Mouse (Mus musculus): ENCODE results near the gene Glipr2.

Gene Glipr2
- long read RNA-seq, experiment 1, partial matches to known transcripts, result 0 of 3 reads
- long read RNA-seq, experiment 1, other reads (novel, unspliced or antisense), result 0 of 3 reads
- long read RNA-seq, experiment 2, partial matches to known transcripts, result 0 of 1 reads
- long read RNA-seq, experiment 2, other reads (novel, unspliced or antisense), result 0 of 1 reads

DNA sequence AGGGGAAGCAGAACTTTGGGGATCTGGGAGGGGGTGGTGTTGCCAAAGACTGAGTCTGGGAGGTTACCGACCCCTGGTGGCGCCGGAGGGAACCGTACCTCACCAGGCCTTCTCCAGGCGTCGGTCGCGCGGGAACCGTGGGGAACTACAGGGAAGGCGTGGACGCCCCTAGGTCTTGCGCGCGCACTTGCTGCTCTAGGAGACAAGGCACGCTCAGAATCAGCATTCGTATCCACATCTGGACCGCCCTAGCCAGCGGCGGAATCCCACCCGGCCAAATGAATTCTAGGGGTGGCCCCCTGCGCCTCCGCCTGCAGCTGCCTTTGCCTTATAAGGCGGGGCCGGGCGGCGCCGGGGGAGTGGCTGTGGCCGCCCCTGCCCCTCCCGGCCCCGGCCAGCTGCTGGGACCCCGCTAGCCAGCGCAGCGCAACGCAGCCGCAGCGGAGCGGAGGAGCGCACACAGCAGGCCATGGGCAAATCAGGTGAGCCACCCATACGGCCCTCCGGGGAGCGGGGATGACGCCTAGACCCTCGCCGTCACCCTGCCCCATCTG lies at the start of gene Glipr2:
Glipr2 (plus strand) TSS at position 110 of the 554 bp plus-strand sequence.
- intact Hi-C loops (cut with DNase I), result no loop called here

DNA sequence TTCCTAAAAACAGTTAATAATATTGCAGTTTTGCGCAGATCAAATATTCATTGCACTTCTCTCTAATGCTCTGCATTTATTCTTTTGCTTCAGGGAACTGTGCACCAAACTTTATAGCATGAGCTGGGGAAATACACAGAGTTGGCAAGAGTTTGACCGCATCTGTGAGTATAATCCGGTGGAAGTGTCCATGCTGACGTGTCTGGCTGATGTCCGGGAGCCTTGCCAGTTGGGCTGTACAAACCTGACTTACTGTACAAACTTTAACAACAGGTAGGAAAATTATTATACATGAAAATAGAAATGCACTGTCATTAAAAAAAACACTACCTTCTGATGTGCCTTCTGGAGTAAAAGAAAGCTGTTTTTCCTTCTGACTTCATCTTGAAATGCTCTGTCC lies 39.0 kb upstream of the Glipr2 start:
- intact Hi-C loops (cut with DNase I), result no loop called here

DNA sequence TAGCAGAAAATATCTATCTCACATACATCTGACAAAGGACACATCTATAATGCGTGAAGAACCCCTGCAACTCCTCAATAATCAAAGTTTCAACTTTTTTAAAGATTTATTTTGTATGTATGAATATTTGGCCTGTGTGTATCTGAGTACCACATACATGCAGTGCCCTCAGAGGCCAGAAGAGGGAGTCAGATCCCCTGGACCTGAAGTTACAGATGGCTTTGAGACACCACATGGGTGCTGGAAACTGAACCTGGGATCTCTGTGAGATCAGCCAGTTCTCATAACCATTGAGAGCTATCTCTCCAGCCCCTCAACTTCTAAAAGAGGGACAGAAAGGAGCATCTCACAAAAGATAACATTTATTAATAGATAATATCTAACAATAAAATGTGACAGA lies 36.6 kb upstream of the Glipr2 start:
- intact Hi-C loops (cut with DNase I), result no loop called here

DNA sequence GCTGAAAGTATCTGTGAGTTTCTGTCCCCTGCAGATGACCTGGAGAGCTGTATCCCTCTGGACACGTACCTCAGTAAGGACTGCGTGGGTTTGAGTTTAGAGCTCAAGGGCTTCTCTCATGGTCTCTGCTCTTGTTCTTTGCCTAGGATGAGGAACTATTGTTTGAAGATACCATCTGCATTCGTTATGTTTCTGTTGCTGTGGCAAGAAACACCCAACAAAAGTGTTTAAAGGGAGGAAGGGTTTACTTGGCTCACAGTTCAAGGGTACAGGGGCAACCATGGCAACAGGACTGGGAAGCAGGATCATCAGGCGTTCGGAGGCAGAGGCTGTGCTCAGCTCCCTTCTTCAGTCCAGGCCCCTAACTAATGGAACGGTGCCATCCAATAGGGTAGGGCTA lies 32.1 kb upstream of the Glipr2 start:
- intact Hi-C loops (cut with DNase I), result loop anchor here (1.0 kb wide), 1 partner anchor 57 kb away; no protein-coding TSS in a partner anchor

DNA sequence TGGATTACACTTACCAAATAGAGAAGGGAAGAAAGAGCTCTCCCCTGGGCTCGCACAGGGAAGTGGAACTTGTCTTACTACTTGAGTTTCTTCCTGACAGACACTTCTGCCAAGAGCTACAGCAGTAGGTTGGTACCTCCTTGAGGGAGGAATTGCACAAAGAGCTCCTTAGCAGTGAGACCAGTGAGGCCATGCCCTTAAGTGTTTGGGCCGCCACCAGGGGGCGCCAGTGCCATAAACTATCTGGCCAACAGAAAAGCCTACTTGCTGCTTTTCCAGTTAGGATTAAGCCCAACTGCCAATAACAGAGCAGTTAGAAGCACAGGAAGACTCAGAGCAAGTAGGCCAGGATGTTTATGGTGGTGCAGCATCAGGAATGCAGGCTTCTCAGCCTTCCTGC lies 31.4 kb upstream of the Glipr2 start:
- intact Hi-C loops (cut with DNase I), result loop anchor here (1.0 kb wide), 1 partner anchor 57 kb away; no protein-coding TSS in a partner anchor

DNA sequence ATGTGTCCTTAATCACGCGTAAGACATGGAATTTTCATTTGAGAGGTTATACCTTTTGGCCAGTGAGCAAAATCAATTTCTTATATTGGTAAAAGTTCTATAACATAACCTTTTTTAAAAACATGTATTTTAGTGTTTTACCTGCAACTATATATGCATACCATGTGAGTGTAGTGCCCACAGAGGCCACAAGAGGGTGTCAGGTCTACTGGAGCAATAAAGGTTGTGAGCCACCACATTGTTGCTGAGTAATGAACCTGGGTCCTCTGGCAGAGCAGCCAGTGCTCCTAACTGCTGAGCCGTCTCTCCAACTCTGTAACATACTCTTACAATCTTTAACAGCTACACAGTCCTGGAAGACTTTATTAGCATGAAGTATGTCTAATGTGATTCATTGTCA lies 29.4 kb upstream of the Glipr2 start:
- intact Hi-C loops (cut with DNase I), result no loop called here

DNA sequence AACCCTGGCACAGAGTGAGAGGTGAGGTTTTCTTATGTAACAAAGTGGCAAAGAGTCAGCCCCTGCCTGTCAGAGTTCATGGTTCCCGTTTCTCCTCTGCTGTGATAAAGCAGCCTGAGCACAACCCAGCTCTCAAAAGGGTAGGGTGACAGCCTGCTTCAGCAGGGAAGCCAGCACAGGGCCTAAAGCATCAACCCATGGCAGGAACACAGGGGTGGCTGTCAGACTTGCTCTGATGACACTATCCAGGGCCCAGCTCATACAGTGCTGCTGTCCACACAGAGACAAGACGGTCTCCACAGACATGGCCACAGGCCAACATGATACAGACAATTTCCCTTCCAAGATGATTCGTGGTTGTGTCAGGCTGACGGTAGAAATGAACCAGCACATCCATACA lies 25.3 kb upstream of the Glipr2 start:
- intact Hi-C loops (cut with DNase I), result no loop called here

DNA sequence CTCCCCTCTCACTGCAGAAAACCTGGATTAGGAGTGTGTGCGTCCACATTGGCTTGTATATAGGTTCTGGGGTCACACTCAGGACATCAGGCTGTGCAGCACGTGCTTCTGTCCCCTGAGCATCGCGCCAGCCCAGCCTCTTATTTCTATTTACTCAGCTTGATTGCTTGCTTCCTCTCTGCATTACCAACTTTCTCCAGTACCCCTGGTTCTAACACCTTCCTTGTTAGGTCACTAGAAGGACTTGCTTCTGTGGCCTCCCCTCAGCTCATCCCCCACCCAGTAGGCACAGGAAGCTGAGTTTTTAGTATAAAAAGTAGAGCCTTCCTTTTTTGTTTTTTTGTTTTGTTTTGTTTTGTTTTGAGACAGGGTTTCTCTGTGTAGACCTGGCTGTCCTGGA lies 21.0 kb upstream of the Glipr2 start:
- intact Hi-C loops (cut with DNase I), result no loop called here

DNA sequence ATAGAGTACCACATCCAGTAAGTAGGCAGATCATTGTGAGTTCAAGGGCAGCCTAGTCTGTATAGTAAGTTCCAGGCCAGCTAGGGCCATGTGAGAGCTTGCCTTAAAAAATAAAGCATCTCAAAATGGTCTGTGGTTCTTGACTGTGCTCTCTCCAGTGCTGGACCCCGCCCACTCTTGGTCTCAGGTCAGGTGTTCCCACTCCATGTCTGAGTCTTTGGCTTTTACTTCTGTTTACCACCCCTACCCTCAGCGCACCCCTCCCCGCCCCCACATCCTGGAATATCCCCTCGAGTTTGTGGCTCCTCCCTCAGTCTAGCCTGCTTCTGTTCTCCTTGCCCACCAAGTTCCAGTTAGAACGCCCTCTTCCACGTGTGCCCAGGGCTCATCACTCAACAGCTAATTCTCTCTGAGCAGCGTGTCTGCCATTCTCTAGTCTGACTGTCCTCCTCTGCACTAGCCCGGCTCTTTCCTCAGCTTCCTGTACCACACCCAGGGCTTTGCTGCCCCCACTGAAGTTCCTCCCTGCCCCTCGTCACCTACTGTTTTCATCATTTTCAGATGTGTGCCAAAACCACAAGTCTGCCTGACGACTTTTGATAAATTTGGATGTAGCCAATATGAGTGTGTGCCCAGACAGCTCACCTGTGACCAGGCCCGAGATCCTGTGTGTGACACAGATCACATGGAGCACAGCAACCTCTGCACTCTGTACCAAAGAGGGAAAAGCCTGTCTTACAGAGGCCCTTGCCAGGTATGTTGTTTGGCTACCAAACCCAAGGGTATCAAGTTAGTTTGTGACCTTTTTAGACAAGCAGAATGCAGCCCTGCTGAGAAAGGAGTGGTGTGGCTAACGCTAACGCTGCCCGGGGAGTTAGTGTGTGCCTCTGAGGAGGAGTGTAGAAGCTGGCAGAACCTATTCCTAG lies 20.2 kb upstream of the Glipr2 start:
- intact Hi-C loops (cut with DNase I), result no loop called here

DNA sequence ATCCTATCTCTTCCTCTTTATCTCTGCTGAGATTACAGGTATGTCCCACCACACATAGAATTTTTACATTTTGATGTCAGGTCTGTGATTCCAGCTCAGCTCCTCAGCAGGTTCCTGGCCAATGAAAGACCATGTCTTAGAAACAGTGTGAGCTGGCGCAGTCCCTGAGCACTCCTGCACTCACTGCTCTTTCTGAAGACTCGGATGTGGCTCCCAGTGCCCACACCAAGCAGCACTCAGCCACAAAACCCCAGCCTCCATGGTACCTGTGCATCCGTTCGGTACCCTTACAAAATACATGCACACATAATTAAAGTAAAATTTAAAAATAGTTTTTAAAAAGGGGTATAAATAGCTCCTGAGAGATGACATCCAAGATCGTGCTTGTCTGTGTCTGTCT lies 15.9 kb upstream of the Glipr2 start:
- intact Hi-C loops (cut with DNase I), result no loop called here

DNA sequence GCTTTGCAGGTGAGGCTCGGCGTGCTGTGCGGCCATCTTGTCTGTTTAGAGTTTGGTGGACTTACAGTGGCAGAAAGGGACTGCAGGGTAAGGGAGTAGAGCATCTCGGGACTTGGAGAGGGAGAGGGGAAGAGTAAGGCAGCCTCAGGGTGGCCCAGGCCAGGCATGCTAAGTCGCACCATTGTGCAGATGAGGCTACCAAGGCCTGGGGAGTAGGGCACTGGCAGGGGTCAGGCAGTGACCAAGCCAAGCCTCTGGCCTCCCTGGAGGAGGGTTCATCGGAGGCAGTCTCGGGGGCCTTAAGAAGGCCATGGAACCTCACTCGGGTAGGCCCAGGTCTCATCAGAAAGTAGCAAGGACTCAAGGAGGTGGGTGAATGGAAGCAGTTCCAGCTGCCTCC lies 14.8 kb upstream of the Glipr2 start:
- intact Hi-C loops (cut with DNase I), result no loop called here

DNA sequence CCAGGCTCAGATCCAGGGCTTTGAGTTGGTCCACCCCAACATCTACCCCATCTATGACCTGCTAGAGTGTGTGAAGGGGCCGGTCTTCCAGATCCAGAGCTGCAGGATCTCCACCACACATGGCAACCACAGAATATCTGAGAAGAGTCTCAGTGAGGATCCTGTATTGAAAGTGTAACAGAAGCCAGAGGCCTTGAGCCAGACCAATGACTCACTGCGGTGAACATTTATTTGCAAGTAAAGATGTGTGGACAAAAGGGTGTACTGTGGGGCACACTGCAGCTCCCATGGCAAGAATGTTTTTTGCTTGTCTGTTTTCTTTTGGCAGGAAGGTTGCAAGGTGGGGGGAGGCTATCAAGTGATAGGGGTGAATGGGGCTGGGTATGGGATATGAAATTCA lies 9.6 kb upstream of the Glipr2 start:
- intact Hi-C loops (cut with DNase I), result no loop called here

DNA sequence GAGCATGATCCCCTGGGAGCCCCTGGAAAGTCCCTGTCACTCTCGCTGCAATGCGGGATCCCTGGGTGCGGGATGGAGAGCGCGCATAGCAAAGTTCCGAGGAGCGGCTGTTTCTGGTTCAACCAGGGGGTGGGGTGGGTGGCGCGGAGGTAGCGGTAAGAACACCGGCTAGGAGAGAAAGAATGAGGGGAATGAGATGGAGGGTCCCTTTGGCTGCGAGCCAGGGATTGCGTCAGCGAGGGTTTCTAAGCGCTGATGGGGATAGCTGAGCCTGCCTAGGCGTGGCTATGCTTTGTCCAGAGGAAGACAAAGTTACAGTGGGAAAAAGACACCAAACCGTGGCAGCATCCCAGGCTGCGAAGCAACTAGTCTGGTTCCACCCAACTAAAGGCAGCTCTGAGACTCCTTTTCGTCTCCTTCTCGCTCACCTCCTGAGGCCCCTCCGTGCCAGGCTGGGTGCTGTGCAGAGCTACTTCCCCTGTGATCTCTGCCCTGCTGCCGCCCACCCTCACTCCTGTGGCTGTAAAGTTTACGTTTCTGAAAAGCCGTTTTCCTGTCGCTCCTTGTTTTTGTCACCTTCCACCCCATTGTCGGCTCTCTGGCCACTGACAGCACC lies 753 bp downstream of the Glipr2 start:
- intact Hi-C loops (cut with DNase I), result no loop called here

DNA sequence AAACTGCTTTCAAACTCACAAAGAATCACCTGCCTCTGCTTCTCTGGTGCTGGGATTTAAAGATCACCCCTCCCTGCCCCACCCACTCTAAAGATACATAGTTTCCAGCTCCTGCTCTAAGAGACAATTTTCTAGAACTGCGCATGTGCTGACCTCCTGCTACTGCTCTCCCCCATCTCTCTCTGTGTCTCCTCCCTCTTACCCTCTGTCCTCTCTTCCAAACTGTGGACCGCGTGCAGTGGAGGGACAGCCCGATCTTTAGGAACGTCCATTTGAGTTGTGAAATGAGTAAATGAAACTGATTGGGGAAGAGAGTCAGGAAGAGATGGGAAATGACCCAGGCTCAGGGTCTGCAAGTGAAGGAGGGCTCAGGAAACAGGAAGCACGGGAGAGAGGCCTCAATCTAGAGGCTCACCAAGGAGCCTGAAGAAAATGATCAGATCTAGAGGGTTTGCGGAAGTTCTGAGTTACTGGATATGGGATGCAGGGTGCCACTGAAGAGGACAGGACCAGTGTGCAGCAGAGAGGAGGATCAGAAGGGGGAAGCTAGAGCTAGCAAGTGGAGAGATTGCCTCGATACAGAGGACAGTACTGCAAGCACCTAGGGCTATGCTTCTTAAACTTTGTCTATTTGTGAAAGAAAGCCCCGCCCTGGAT lies 2.5 kb downstream of the Glipr2 start:
- intact Hi-C loops (cut with DNase I), result no loop called here

DNA sequence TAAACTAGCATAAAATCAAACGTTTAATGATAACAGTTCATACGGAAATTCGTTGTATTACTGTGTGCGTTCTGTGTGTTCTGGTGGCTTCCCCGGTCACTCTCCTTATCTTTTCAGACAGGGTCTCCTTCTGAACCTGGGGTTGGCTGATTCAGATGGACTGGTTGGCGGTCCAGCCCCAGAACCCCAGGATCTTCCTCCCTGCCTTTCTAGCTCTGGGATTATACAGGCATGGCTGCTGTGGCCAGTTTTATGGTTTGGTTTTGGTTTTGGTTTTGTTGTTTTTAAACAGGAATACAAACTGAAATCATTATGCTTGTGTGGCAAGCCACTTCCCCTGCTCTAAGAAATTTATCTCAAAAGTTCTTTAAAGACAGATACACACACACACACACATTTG lies 3.0 kb downstream of the Glipr2 start:
- intact Hi-C loops (cut with DNase I), result no loop called here

DNA sequence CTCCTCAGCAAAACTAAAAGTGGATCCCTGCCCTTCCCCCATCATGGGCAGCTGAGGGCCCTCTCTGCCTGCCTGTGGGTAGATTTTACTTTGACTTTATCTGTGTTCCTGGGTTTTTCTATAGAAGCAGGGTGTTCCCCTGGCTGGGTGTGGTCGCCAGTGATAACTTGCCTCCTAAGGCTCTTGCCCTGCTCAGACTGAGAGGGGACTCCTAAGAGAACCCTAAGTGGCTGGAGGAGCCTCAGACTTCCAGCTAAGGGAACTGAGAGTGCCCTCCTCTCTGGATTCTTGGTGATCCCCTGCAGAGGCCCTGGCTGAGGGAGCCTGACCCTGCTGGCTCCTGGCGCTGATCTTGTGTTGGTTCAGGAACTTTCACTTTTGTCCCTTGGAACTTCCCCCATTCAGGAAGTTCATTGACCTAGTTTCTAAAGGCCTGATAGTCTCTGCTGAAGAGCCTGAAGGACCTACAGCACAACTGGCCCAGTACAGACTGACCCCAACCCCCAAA lies 7.2 kb downstream of the Glipr2 start:
- intact Hi-C loops (cut with DNase I), result no loop called here

DNA sequence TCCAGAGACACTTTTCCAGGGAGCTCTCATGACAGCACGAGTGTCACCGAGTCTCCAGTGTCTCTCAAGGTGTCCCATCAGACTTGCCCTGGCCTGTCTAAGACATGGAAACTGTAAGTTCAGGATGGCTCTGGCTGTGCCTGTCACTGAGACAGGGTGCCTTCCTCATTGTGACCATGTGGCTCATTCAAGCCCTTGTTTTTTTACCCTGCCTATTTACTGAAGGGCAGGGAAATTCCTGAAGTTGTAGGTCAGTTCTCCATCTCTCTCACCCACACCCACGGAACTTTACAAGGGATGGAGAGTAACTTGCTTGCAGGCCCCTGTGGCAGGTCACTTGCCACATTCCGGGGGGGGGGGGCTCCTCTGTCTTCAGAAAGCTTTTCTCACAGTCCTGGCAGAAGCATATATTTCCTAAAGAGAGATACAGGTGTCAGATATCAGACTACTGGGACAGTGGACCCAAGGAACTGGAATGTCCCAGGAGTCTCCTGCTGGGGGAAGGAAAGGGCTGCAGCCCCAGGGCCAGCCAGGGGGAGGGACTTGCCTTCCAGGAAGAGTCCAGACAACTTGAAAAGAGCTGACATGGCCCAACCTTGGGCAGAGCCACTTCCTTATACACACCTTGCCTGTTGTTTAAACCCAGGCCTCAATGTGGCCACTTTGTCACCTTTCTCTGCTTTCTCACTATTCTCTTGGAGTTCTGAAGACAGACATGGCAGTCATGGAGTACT lies 7.9 kb downstream of the Glipr2 start:
- intact Hi-C loops (cut with DNase I), result no loop called here

DNA sequence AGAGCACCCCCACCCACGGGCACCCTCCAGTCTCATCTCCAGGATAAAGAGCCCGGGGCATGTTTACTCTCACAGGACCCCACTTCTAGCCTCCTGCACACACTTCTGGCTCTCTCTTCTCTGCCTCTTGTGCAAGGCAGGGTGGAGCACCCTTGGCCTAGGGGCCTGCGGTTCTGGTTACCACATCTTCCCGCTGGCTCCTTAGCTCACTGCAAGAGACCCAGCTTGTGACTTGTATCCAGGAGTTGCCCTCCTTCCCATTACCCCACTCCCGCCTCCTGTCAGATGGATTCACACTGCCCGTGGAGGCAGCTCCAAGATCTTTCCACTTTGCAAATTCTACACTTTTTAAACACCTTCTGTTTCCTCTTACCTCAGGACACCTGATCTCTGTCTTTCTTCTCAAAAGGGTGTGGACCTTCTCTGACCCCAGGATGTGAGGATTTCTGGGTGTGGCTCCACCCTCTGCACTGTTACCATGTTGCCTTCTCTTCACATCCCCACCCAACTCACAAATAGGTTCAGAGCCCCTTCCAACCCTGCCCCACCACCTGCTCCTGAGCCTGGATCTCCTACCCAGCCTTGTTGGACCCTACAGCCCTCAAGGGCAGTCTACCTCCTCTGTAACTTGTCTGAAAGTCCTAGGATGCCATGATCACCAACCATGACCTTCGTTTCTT lies 8.8 kb downstream of the Glipr2 start:
- intact Hi-C loops (cut with DNase I), result no loop called here

DNA sequence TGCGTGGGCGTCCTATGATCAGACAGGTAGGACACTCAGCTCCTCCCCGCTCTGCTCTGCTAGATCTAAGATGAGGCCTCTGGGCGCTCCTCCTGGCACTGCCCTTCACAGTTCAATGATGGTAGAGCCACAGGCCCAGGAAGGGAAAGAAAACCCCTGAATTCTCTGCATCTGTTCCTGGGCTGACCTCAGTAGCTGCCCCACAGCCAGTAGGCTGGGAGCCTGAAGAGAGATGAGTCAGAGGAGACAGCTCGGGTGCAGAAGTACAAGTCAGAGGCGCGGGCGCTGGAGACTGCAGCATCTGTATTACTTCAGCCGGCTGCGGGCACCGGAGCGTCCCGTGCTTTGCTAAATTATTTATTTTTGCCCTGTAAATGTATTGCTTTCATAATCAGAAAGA lies 11.4 kb downstream of the Glipr2 start:
- intact Hi-C loops (cut with DNase I), result no loop called here

DNA sequence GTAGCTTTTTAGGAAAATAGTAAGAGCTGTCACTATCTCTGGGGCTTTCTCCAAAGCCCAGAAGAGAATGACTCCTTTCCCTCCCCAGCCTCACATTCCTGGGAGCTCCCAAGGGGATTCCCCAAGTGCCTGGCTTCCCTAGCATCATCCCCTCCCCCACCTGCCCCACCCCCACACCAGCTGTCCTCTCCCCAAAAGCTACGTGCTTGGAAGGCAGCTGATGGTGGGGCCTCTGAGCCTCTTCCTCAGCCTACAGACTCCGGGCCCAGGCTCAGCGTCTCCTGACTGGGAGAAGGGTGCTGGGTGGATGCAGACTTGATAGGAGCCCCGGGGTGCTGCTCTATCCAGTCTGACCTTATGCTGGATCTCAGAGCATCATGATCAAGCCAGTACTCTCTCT lies 12.2 kb downstream of the Glipr2 start:
- intact Hi-C loops (cut with DNase I), result no loop called here
